Comparison of ENCODE assay signal across 33 mouse cellular contexts in the genomic region with DNA sequence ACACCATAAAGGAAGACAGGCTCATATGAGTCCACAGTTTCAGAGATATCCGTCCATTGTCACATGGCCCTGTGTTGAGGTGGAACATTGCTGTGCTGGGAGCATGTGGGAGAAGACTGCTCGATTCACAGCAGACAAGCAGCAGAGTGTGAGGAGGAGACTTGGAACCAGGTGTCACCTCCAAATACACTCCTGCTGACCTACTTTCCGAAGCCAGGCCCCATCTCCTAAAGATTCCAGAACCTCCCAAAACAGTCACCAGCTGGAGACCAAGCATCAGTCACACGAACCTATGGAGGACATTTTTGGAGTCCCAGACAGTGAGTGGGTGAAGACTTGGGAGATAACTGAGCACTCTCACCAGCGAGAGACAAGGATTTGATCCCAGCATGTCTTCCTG. TPM values are rescaled to one million over a fixed set of nuclear protein-coding genes. Genes with fewer than 3 reads are reported as not detected.
DNase-seq lines count a peak whose midpoint lies in the region; TF ChIP-seq lines count a peak whose summit lies in the region.
"Had no signal": no experiment of that assay in that cellular context is flagged by ENCODE, and none has a peak within 500 bp of the region (broad histone marks: within the 10 kb centered on the region; RNA-seq: fewer than 3 reads in every experiment).

No protein-coding gene starts in this region.

- no peak for TF ChIP-seq CTCF in left cerebral cortex, adult 2 months (IDR thresholded peaks at IDR 0.05)
- no peak for TF ChIP-seq CTCF in cortical plate, adult 2 months (IDR thresholded peaks at IDR 0.05; ENCODE audit: extremely low read depth, insufficient read depth, low read length)

- intact Hi-C loops in left cerebral cortex, adult 2 months (cut with DNase I), result no loop called here
- intact Hi-C loops in left cerebral cortex, postnatal 4 days (cut with DNase I), result no loop called here

- TF ChIP-seq POLR2A in cortical plate, adult 2 months (IDR thresholded peaks at IDR 0.05; ENCODE audit: extremely low read depth, insufficient read depth, low read length), result no peak

- no peak overlapping the region for H3K4me3 ChIP-seq in left cerebral cortex, adult 2 months
- no peak overlapping the region for H3K4me3 ChIP-seq in cortical plate, adult 2 months (ENCODE audit: insufficient read depth, low read length)
- H3K4me3 ChIP-seq: embryonic facial prominence, embryonic 12.5 days; embryonic facial prominence, embryonic 15.5 days; heart, embryonic 12.5 days; heart, embryonic 15.5 days; hindbrain, embryonic 10.5 days; hindbrain, embryonic 13.5 days had no signal

- DNase-seq in frontal cortex, postnatal 36 days (ENCODE audit: low spot score in 2 of 2), result peak; percentile 21 to 69
- no peak for DNase-seq in frontal cortex, postnatal 25 days (ENCODE audit: low spot score in 2 of 2)
- DNase-seq in left cerebral cortex, adult 2 months (ENCODE audit: extremely low spot score in 1 of 2, low spot score in 2 of 2), result peak in 1 of 2 experiments; percentile 24
- no peak for DNase-seq in left cerebral cortex, postnatal 4 days
- DNase-seq in right cerebral cortex, adult 2 months (ENCODE audit: low spot score in 2 of 2), result peak; percentile 23
- no peak for DNase-seq in right cerebral cortex, postnatal 10 days (ENCODE audit: low spot score in 2 of 2)
- no peak for DNase-seq in cerebellum, adult 11-12 months
- DNase-seq: adrenal gland, postnatal 10 days; adrenal gland, postnatal 36 days; B cell, adult 2 months; cerebellum, adult 11 months; cerebellum, adult 8-10 months; cerebellum, postnatal 10 days; cerebellum, postnatal 36 days; forebrain, postnatal 0 days; gastrocnemius, postnatal 25 days; heart, adult 18-20 months; heart, postnatal 10 days; heart, postnatal 36 days had no signal

- H3K27ac ChIP-seq in left cerebral cortex, adult 2 months, result peak overlapping the region; percentile 64
- 0 out of 2 replicates have a peak overlapping the region, but pooled peaks have one; percentile 19 for H3K27ac ChIP-seq in cortical plate, adult 2 months (ENCODE audit: insufficient read depth, low read length)
- H3K27ac ChIP-seq: embryonic facial prominence, embryonic 12.5 days; embryonic facial prominence, embryonic 15.5 days; heart, embryonic 15.5 days; hindbrain, embryonic 10.5 days; hindbrain, embryonic 13.5 days had no signal

- peaks cover 2% of the 10 kb centered on the region; the same call in 1 of the 2 replicates for H3K4me1 ChIP-seq in cortical plate, adult 2 months (ENCODE audit: control insufficient read depth, insufficient read depth, low read length)
- H3K4me1 ChIP-seq: embryonic facial prominence, embryonic 12.5 days; embryonic facial prominence, embryonic 15.5 days; hindbrain, embryonic 13.5 days had no signal

RNA-seq across cellular contexts. Expression of a gene that starts 4.5 kb away (rescaled TPM):
- total RNA-seq in left cerebral cortex, adult 2 months (2021), result 1 to 10 TPM; 3.3 to 3.5 TPM
- total RNA-seq in left cerebral cortex, postnatal 4 days (2021), result under 1 TPM; 0.80 to 0.83 TPM
- polyA plus RNA-seq in cortical plate, adult 2 months (2012; rRNA removed), result 3.9 and 5.3 TPM in 2 replicates
- total RNA-seq: adrenal gland, adult 18-20 months; adrenal gland, postnatal 10 days; adrenal gland, postnatal 36 days; CH12.LX had no signal
- polyA plus RNA-seq: embryonic facial prominence, embryonic 12.5 days; forebrain, embryonic 11.5 days; G1E; heart, embryonic 15.5 days; hindbrain, embryonic 10.5 days had no signal

RNA-seq across cellular contexts. Expression of a gene that starts 15.2 kb away (rescaled TPM):
- total RNA-seq in left cerebral cortex, adult 2 months (2021), result 10 to 100 TPM; 52.0 to 57.0 TPM
- total RNA-seq in left cerebral cortex, postnatal 4 days (2021), result 10 to 100 TPM; 25.2 to 27.3 TPM
- 33.8 and 45.5 TPM in 2 replicates for polyA plus RNA-seq in cortical plate, adult 2 months (2012; rRNA removed)

RNA-seq across cellular contexts. Expression of a gene that starts 56.0 kb away (rescaled TPM):
- total RNA-seq in left cerebral cortex, adult 2 months (2021), result not detected
- not detected for total RNA-seq in left cerebral cortex, postnatal 4 days (2021)
- 0.09 TPM in 1 of 2 replicates, not detected in the other for polyA plus RNA-seq in cortical plate, adult 2 months (2012; rRNA removed)
- total RNA-seq: CH12.LX; forebrain, postnatal 0 days; gastrocnemius, adult 8-10 months had no signal
- polyA plus RNA-seq: forebrain, embryonic 11.5 days; G1E; heart, embryonic 12.5 days; heart, embryonic 15.5 days; hindbrain, embryonic 10.5 days; hindbrain, embryonic 16.5 days; Patski had no signal

Comparison
In these comparisons a context has a peak if more than half of its experiments do, and no peak if none do; other contexts are left out.
1. DNase-seq: peak in frontal cortex, postnatal 36 days (2 of 2) and right cerebral cortex, adult 2 months (2 of 2); none in frontal cortex, postnatal 25 days (0 of 2), left cerebral cortex, postnatal 4 days (single experiment), right cerebral cortex, postnatal 10 days (0 of 2) and cerebellum, adult 11-12 months (single experiment).